Mouse (Mus musculus) heart, postnatal 0 days (tissue): ENCODE data around the gene Elavl1.

Source experiments
- CTCF ChIP-seq: IDR thresholded peaks from 2 replicates; pipeline ENCODE4 v1.5.1; 2016; ENCODE audit warnings: antibody characterized with exemption, control low read depth, low read depth
- EP300 ChIP-seq: IDR thresholded peaks from 2 replicates; pipeline ENCODE4 v1.6.1; 2016; ENCODE audit warnings: antibody characterized with exemption, low read depth

GRCm38 (mm10) chr8:4259805-4260170 is 65.4 kb downstream of the Elavl1 start:
- TF ChIP-seq CTCF, result no peak
- TF ChIP-seq EP300, result no peak
